In the genomic region with DNA sequence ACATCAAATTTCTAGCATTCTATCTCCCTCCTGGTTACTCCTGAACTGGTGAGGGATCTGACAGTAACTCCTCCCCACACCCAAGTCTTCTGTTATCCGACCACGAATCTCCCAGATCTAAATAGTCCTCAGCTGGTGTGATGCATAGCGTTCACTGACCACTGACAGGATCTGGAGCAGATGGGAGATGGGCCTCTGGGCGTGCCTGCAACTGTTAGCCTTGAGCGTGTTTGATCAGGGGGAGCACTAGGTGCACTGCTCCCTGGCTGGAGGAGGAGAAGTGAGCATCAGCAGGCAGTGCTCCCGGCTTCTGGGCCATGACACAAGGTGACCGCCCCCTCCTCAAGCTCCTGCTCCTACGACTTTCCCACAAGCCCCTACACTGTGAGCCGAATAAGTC, we compare ENCODE assay signal across 24 mouse cellular contexts. TPM values are rescaled to one million over a fixed set of nuclear protein-coding genes. Genes with fewer than 3 reads are reported as not detected.
"Had no signal": no experiment of that assay in that cellular context is flagged by ENCODE, and none has a peak within 500 bp of the region (broad histone marks: within the 10 kb centered on the region; RNA-seq: fewer than 3 reads in every experiment).

No protein-coding gene starts in this region.

- H3K9ac ChIP-seq: liver, embryonic 13.5 days; liver, embryonic 15.5 days; liver, postnatal 0 days; lung, embryonic 15.5 days; midbrain, embryonic 12.5 days; neural tube, embryonic 13.5 days; neural tube, embryonic 15.5 days; stomach, embryonic 15.5 days had no signal

- H3K4me2 ChIP-seq: liver, embryonic 11.5 days; liver, embryonic 13.5 days; liver, embryonic 15.5 days; lung, embryonic 15.5 days; midbrain, embryonic 12.5 days; neural tube, embryonic 13.5 days; neural tube, embryonic 15.5 days; stomach, embryonic 15.5 days had no signal

- H3K4me1 ChIP-seq: lung, embryonic 15.5 days; midbrain, embryonic 12.5 days; neural tube, embryonic 13.5 days; neural tube, embryonic 15.5 days; stomach, embryonic 15.5 days had no signal

- H3K27me3 ChIP-seq: liver, embryonic 13.5 days; liver, embryonic 15.5 days; lung, embryonic 15.5 days; midbrain, embryonic 12.5 days; neural tube, embryonic 13.5 days; neural tube, embryonic 15.5 days; stomach, embryonic 15.5 days had no signal

- DNase-seq: liver, embryonic 13.5 days; liver, postnatal 0 days; lung, adult 2 months; lung, postnatal 14 days; midbrain, embryonic 14.5 days; right cerebral cortex, postnatal 14 days; right cerebral cortex, postnatal 4 days; thymus, adult 18-20 months; thymus, postnatal 14 days; thymus, postnatal 36 days had no signal

- H3K4me3 ChIP-seq: liver, embryonic 13.5 days; liver, embryonic 15.5 days; lung, embryonic 15.5 days; midbrain, embryonic 12.5 days; myocyte; neural tube, embryonic 13.5 days; neural tube, embryonic 15.5 days; stomach, embryonic 15.5 days had no signal

- ATAC-seq: liver, postnatal 0 days; lung, postnatal 0 days; midbrain, embryonic 16.5 days had no signal

- H3K27ac ChIP-seq: liver, embryonic 13.5 days; liver, embryonic 15.5 days; lung, embryonic 15.5 days; macrophage; midbrain, embryonic 12.5 days; neural tube, embryonic 13.5 days; neural tube, embryonic 15.5 days; stomach, embryonic 15.5 days had no signal

- H3K36me3 ChIP-seq: lung, embryonic 15.5 days; stomach, embryonic 15.5 days had no signal

- H3K9me3 ChIP-seq: liver, embryonic 13.5 days; liver, embryonic 15.5 days; lung, embryonic 15.5 days; midbrain, embryonic 12.5 days; neural tube, embryonic 13.5 days; neural tube, embryonic 15.5 days; stomach, embryonic 15.5 days had no signal

RNA-seq across cellular contexts. Expression of a gene that starts 6.5 kb away (rescaled TPM):
- total RNA-seq: megakaryocyte-erythroid progenitor cell, adult 5-6 weeks had no signal
- polyA plus RNA-seq: liver, embryonic 11.5 days; liver, embryonic 13.5 days; liver, postnatal 0 days; lung, adult 2 months; lung, embryonic 15.5 days; lung, postnatal 0 days; macrophage; midbrain, embryonic 12.5 days; midbrain, embryonic 14.5 days; myocyte; neural tube, embryonic 11.5 days; neural tube, embryonic 15.5 days; thymus, postnatal 0 days had no signal
